Mouse (Mus musculus): Measurements from ENCODE around the gene Olfr525.

Olfr525 gene

DNA sequence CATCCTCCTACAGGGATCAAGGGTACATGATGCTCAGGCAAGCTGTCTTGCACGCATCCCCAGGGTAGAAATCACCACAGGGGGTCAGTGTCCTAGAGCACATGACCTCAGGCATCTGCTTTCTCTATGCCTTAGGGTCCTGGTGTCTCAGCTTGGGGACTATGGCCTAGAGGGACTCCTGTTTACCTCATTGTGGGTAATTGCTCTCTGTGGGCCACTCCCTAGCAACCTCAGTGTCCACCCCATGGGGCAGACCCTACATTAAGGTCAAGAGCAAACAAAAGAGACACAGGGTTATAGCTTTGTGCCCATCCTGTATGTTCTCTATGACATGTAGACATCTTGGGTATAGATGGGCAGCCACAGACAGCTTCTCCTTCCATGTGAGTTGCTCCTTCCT, at the start of gene Olfr525:
Gene Olfr525, plus strand, starts transcription at position 301 of the 400 bp plus-strand sequence.
- no peak for DNase-seq

DNA sequence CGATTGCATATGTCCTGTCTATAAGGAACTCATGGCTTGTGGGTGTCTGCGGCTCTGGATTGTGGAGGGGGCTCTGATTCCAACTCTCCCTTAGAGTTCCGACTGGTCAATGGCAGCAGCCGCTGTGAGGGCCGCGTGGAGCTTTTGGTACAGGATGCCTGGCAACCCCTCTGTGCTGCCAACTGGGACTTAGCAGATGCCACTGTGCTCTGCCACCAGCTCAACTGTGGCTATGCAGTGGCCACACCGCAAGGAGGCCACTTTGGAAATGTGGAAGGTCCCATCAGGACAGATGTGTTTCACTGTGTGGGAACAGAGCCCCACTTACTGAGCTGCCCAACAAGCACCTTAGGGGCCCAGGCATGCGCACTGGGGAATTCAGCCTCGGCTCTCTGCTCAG, 24.9 kb upstream of the Olfr525 start:
- DNase-seq, result no peak

DNA sequence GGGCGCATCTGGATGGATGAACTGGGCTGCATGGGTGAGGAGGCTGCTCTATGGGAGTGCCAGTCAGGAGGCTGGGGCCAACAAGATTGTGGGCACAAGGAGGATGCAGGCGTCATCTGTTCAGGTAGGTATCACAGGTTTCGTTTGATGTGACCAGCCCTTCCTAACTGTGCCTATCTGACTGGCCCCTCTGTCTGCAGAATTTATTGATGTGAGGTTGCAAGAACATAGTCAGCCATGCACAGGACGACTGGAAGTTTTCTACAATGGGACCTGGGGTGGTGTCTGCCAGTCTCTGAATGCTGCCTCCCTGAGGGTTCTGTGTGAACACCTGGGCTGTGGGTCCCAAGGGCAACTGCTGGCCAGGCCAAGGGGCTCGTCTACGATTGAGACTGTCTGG, 23.8 kb upstream of the Olfr525 start:
- no peak for DNase-seq

DNA sequence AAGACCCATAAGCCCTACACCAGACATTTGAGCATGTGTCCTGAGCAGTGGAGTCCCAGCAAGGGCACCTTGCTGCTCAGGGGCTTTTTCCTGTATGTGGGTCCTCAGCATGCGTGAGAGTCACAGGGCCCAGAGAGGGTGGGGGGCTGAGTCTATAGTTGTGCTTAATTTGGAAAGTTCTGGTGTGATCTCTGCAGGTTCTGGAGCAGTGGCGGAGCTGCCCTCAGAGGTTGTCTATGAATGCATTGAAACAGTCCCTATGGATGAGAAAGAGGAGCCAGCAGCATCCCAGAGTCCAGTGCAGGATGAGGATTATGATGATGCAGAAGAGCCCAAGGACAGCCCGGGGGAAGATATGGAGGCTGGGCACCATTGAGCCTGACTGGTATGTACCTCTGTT, 21.2 kb upstream of the Olfr525 start:
- DNase-seq, result no peak

DNA sequence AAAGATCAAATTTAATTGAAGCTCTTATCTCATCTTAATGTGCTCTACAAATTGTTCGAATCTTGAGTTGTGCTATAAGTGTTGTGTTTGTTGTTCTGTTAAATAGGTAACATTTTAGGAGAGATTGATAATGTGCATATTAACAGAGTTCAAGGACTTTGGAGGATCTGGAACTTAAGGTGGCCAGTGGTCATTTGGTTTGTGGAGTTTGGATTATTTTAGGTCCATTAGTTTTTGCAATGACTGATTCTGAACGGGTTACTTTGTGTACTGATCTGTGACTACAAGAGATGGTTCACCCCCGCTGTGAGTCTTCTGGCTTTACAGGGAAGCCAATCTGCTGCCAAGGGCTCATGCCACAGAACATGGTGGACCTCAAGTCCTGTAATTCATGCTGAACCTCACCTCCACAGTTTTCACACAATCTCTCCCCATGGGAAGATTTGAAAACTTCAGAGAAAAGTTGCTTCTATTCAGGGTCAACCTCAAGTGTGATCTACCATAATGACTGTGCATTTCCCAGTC, 735 bp upstream of the Olfr525 start:
- no peak for DNase-seq

DNA sequence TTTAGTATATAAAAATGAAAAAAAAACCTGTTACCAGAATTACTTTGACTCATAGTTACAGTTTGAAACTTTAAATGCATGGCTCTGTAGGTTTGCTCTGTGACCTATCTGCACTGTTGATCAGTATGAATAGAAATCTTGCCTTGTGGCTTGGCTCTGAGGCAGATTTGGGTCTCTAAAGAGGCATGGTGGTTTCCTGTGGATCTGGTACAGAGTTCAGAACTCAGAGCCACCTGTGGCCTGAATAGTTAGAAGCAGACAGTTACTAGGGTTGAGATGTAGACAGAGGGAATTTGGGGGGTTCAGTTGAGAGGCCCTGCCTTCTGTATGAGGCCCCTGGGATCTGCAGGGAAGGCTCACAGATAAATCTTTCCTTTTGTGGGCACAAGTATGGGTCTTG, 477 bp downstream of the Olfr525 start:
- DNase-seq, result no peak

DNA sequence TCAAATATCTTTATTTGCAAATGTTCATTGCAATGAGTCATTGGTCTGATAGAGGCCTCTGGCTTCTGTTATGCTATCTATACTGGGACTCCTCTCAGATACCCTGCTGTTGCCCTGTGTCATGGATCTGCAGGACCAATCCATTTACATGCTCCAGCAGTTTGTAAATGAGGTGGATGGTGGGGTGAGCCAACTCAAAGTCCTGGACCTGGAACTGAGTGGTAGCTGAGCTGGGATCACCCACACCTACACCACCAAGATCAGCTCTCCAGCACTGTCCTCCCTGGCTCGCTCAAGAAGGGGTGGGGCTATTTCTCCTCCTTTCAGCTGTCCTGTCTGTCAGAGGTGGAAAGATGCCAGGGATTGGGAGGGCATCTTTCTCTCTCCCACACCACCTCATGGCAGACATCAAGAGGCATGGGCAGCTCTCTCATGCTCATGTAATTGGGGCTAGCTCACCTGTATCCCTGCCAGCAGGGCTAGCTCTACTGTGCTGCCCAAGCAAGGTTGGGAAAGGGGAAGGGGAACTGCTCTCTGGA, 9.2 kb downstream of the Olfr525 start:
- DNase-seq, result no peak

DNA sequence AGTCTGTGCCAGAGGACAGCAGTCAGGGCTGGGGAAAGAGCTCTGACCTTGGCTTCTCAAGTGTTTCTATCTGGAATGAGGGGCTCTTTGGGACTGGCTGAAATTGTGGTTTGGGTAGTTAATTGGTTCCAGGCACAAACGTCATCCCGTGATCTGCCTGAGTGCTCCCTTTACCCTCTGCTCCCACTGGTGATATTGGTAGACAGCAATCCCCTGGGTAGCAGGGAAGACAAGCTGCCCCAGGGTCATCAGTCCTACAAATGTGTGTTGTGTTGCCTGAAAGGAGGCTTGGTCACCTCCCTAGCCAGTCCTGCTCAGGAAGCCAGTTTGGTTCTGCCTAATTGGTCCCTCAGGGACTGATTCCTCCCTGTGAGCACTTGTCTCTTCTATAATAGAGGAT, 13.1 kb downstream of the Olfr525 start, which contains the start of gene Olfr527:
Gene Olfr527, plus strand, starts transcription at position 301 of the 400 bp plus-strand sequence.
- DNase-seq, result no peak

DNA sequence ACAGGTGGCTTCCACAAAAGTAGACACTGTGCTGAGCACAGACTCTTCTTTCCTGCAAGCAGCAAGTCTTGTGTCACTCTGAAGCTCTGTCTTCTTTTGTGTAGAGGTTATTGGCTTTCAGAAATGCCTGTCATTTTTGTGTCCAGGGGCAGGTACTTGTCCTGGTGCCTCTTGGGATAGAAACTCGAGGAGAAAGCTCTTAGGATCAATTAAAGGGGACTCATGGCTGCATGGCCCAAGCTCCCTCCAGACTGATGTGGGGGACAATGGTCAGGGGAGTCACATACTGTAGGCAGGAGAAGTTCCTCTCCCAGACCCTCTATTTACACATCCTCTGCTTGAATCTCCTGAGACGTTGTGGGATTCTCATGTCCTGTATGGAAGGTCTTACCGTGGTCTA, 40.9 kb downstream of the Olfr525 start, which contains the start of gene Olfr60:
Gene Olfr60, minus strand, starts transcription at position 101 of the 400 bp plus-strand sequence.
- DNase-seq, result no peak

DNA sequence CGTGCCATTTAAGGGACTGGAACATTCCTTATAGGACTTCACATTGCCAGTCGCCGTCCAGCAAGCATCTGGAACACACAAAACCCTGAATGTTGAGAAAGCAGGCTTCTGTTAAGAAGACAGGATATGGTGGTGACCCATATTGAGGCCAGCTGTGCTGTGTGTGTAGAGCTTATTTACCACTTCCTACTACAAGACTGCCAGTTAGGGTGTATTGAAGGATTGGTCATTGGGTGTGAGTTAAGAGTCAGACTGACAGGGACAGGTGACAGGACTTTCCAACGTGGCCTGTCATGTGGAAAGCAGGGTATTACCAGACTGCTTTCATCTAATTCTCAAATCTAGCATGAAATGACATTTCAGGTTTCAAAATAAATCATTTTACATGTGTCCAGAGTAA, 53.6 kb downstream of the Olfr525 start:
- DNase-seq, result no peak

DNA sequence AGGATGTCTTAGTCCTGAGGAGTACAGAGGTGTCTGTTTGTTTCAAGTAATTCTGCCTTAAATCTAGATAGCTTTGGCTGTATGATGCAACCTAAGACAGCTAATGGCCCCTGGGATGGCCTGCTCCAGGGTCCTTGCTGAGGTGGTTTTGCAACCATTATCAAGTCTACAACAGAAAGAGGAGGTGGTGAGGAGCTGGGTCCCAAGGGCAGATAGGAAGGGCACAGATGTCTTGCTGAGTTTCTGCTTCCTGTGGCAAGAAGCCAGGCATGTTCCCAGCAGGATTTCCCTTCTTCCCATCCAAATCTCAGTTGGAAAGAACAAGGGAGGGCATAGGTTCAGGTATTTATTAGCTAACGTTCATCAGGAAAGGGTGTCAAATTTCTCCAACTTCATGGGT, 55.6 kb downstream of the Olfr525 start, which contains the start of gene Olfr530:
Gene Olfr530, minus strand, starts transcription at position 101 of the 400 bp plus-strand sequence.
- no peak for DNase-seq

DNA sequence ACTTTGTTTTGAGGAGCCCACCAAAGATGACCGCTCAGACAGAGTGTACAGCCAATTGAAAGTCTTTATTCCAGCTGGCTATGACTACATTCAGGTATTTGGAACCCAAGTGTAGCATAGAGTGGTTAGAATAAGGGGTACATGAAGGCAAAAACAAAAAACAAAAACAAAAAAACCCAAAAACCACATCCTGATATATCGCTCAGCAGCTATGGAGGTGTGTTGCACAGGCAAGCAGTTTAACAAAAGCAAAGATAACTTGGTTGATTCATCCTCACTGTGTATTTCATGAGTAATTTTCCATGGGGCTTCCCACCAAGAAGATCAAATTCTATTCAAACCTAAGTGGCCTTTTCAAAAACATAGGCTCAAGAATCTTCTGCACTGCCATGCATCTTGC, 56.3 kb downstream of the Olfr525 start:
- no peak for DNase-seq
